8 mouse cellular contexts compared by ENCODE assay signal in the genomic region with DNA sequence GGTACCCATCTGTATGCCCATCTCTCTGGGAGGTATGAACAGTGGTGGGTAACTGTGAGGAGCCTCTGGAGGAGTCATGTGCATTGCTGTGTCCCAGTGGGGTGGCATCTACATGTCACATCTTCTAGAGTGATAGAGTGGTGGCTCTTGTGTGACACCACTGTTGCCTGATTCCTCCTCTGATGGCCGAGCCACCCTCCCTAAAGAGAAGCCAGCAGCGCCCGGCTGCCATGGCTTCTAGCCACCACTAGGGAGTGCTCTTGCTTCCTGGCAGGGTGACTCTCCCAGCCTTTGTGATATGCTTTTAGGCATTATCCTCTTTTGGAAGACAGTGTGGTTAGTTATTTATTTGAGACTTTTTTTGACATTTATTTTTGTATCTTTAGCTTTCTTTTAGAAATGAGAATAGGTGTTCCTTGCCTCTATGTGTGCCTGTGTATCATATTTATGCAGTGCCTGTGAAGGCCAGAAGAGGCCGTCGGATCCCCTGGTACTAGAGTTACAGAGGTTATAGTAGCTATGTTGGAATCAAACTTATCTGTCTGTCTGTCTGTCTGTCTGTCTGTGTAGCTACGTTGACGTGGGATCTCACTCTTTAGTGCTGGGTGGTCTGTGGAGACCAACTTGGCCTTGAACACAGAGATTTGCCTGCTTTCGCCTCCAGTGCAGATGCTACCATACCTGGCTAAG. TPM values are rescaled to one million over a fixed set of nuclear protein-coding genes. Genes with fewer than 3 reads are reported as not detected.
DNase-seq lines count a peak whose midpoint lies in the region; ATAC-seq lines count a peak whose summit lies in the region.
"Had no signal": no experiment of that assay in that cellular context is flagged by ENCODE, and none has a peak within 500 bp of the region (broad histone marks: within the 10 kb centered on the region; RNA-seq: fewer than 3 reads in every experiment).

No protein-coding gene starts in this region.

- intact Hi-C loops in left cerebral cortex, postnatal 36 days (cut with DNase I): loop anchor here (1.0 to 5.0 kb wide), 3 partner anchors 35 to 114 kb away; a partner anchor contains a TSS

- peaks cover 15% of the 10 kb centered on the region for H3K4me1 ChIP-seq in intestine, embryonic 16.5 days (ENCODE audit: control insufficient read depth, insufficient read depth, low read length)
- H3K4me1 ChIP-seq in midbrain, embryonic 12.5 days: no peaks in the 10 kb centered on the region

- no peak overlapping the region for H3K4me3 ChIP-seq in intestine, embryonic 16.5 days (ENCODE audit: low read length)
- H3K4me3 ChIP-seq in midbrain, embryonic 12.5 days: no peak overlapping the region
- H3K4me3 ChIP-seq: limb, embryonic 15.5 days had no signal

- no peak overlapping the region for H3K4me2 ChIP-seq in intestine, embryonic 16.5 days (ENCODE audit: low read depth, low read length)
- H3K4me2 ChIP-seq in midbrain, embryonic 12.5 days (replicated peaks): no peak overlapping the region
- H3K4me2 ChIP-seq: limb, embryonic 15.5 days had no signal

- peak; percentile 24; the same call in 1 of the 2 replicates for ATAC-seq in intestine, embryonic 16.5 days
- ATAC-seq in midbrain, embryonic 12.5 days (ENCODE audit: low FRiP score, low read depth): peak; percentile 74; the same call in 1 of the 2 replicates

- no peak overlapping the region for H3K9ac ChIP-seq in intestine, embryonic 16.5 days (ENCODE audit: low read depth, low read length)
- H3K9ac ChIP-seq in midbrain, embryonic 12.5 days (replicated peaks): no peak overlapping the region
- H3K9ac ChIP-seq: limb, embryonic 15.5 days had no signal

- H3K27me3 ChIP-seq in intestine, embryonic 16.5 days (replicated peaks; ENCODE audit: control insufficient read depth, insufficient read depth, low read length): no peaks in the 10 kb centered on the region
- no peaks in the 10 kb centered on the region for H3K27me3 ChIP-seq in midbrain, embryonic 12.5 days
- H3K27me3 ChIP-seq: limb, embryonic 15.5 days had no signal

- no peak overlapping the region for H3K27ac ChIP-seq in intestine, embryonic 16.5 days (ENCODE audit: low read length)
- H3K27ac ChIP-seq in midbrain, embryonic 12.5 days (replicated peaks): no peak overlapping the region
- H3K27ac ChIP-seq: limb, embryonic 15.5 days had no signal

- no peaks in the 10 kb centered on the region for H3K9me3 ChIP-seq in intestine, embryonic 16.5 days (ENCODE audit: control insufficient read depth, low read length)
- H3K9me3 ChIP-seq in midbrain, embryonic 12.5 days: no peaks in the 10 kb centered on the region
- H3K9me3 ChIP-seq: limb, embryonic 15.5 days had no signal

- WGBS in intestine, embryonic 16.5 days: 50% methylated on average over 8 of the region's 8 CpGs
- WGBS in midbrain, embryonic 12.5 days: 46% methylated on average over 8 of the region's 8 CpGs

- H3K36me3 ChIP-seq in intestine, embryonic 16.5 days (ENCODE audit: control insufficient read depth, insufficient read depth, low read length): no peaks in the 10 kb centered on the region
- no peaks in the 10 kb centered on the region for H3K36me3 ChIP-seq in midbrain, embryonic 12.5 days

- peak; percentile 66 for DNase-seq in adipocyte (ENCODE audit: low spot score)
- DNase-seq in cerebellum, postnatal 25 days: peak; percentile 79 to 88
- peak; percentile 62 to 63 for DNase-seq in gastrocnemius, adult 8-10 months (ENCODE audit: low spot score in 2 of 2)
- DNase-seq in left cerebral cortex, postnatal 36 days (ENCODE audit: low spot score in 2 of 2): peak; percentile 78 to 81
- DNase-seq in right cerebral cortex, postnatal 4 days: peak; percentile 78

RNA-seq across cellular contexts. Expression of a gene that starts 25.9 kb away (rescaled TPM):
- total RNA-seq in gastrocnemius, adult 8-10 months (2022): 1 to 10 TPM in 3 of 4 experiments, under 1 TPM in 1; 0.99 to 1.7 (median 1.3) TPM
- polyA plus RNA-seq in intestine, embryonic 16.5 days (2015; fragmentation: Nextera tagmentation; extraction: Ambion mirVana): 27.0 and 29.1 TPM in 2 replicates
- 10 to 100 TPM; 22.0 to 26.4 TPM for total RNA-seq in left cerebral cortex, postnatal 36 days (2021)
- polyA plus RNA-seq in midbrain, embryonic 12.5 days (2016; fragmentation: Nextera tagmentation; extraction: Ambion mirVana): 21.0 and 23.2 TPM in 2 replicates

RNA-seq across cellular contexts. Expression of a gene that starts 58.4 kb away (rescaled TPM):
- 100 to 1,000 TPM; 175 to 200 (median 179) TPM for total RNA-seq in gastrocnemius, adult 8-10 months (2022)
- 129 and 131 TPM in 2 replicates for polyA plus RNA-seq in intestine, embryonic 16.5 days (2015; fragmentation: Nextera tagmentation; extraction: Ambion mirVana)
- total RNA-seq in left cerebral cortex, postnatal 36 days (2021): 100 to 1,000 TPM; 138 TPM
- 79.0 and 87.6 TPM in 2 replicates for polyA plus RNA-seq in midbrain, embryonic 12.5 days (2016; fragmentation: Nextera tagmentation; extraction: Ambion mirVana)

Comparison
In these comparisons a context has a peak if more than half of its experiments do, and no peak if none do; other contexts are left out.
1. RNA of a gene that starts 25.9 kb away (total RNA-seq): 22.0 to 26.4 TPM in left cerebral cortex, postnatal 36 days; 0.99 to 1.7 TPM in gastrocnemius, adult 8-10 months; every median in the first group is over 4 times any median in the second.
2. Peak in every context shown above with its lines, with median percentiles within 50 percentile points of each other: DNase-seq.